Mouse (Mus musculus) lung, postnatal 36 days (tissue): Measurements from ENCODE around the gene Aph1a.
A peak's percentile ranks its signal among the peaks of the same experiment; 100 is the strongest.
"Not testable (repeated sequence)": the region's sequence is repeated elsewhere in the genome, so short reads cannot be mapped to it uniquely, and the experiment has no call there.

Experiments
- DNase-seq: peaks from one replicate; pipeline ENCODE4 v3.0.0; 2022; ENCODE audit warnings: mixed read lengths

The Aph1a gene

DNA sequence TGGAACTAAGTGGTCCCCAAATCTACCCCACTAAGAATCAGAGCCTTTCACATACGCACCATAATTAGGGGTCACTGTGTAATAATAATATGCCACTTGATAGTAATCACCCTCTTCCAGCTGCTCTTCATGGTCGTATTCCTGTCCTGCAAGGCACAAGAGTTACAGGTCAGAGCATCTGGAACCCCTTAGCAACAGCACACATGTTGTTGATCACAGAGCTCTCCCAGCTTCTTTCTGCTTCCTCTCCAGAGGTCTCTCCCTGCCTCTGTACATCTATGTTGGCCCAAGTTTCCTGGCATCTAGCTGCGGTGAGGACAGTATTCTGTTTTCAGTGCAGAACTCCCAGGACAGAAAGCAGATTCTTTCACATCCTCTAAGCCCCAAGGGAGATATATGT is 4.1 kb upstream of the Aph1a start:
- DNase-seq: no peak

DNA sequence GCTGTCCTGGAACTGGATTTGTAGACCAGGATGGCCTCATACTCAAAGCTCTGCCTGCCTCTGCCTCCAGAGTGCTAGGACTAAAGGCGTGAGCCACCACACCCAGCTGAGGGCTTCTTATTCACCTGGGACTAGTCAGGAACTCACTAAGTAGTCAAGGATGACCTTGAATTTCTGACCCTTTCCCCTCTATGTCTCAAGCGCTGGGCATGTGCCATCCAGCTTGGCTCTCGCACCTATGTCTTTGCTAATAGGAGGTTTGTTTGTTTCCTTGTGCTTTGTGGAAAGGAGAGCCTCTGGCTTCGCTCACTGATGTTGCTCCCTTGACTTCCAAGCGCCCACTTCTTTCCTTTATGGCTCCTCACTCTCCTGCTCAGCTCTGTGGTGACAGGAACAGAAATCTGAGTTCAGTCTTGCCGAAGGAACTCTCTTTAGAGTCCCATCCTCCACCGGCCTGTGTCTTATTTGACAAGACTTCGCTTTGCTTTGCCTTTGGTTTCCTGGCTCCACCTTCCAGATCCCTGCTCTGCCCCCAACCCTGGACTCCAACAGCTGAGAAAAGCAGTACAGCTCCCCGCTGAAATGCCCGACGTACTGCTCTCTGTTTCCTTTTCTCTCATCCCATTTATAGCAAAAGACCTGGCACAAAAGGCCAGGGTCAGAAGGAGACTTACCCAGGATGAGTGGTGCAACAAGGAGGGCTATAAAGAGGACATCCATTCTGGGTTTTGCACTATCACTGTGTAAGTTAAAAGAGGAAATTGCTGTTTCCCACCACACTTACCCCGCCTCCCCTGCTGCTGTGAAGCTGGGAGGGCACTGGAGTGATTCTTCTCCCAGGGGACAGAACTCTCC is 2.3 kb upstream of the Aph1a start, which contains the start of gene BC028528:
Gene BC028528 (minus strand): TSS at position 795 of the 855 bp plus-strand sequence.
- peak; percentile 83 for DNase-seq

DNA sequence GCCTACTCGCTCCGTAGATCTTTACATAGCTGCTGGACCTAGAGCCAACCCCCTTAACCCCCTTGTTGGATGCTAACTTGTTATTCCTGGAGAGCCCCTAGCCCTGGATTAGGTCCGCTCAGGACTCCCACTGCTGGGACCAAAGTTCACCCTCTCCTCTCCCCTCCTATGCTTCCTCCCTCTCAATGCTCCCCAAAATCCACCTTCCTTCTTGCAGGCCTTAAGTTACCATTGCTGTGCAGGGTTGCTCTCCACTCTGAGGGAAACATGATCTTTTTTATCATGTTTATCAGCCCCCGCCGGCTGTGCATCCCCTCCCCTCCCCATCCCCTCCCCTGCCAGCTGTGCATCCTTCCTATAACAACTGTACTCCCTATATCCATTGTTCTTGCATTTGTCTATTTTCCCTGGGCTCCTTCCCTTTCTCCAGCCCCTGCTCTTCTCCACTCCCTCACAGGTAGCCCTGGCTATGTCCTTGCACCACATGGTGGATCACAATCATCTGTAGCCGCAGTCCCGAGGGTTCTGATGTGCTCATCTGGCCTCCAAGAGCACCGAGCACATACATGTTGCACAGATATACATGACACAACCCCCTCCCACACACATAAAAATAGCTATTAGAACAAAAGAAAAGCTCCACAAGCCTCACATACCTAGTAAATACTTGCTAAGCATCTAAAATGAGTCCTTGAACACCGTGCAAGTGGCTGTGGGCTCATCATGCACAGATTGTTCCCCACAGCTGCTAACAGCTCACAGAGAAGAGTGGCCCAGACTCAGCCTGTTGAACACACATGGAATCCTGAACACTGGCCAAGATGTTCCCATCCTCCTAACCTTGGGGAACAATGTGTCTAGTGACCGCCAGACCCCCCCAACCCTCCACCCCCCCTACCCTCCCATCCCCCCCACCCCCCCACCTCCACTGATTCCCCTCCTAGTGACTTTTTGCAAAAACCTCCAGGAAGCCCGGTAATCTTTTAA is 1.4 kb upstream of the Aph1a start:
- peak; percentile 70 for DNase-seq

DNA sequence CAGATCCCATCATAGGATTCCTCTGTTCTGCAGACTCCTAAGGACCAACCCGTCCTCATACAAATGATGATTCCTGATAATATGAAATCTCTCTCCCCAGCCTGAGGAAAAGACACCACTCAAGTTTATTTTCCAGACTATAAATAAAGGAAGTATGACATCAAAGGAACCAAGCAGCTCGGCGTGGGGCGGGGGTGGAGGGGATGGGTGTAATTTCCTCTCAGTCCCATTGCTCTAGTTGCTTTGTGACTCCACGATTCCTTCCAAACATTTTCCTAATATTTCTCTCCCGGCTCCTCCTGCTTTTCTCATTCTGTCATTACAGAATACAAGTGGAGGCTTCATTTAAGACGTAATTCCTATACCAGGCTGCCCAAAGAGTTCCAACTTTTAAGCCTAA is 643 bp upstream of the Aph1a start:
- DNase-seq: peak; percentile 77

DNA sequence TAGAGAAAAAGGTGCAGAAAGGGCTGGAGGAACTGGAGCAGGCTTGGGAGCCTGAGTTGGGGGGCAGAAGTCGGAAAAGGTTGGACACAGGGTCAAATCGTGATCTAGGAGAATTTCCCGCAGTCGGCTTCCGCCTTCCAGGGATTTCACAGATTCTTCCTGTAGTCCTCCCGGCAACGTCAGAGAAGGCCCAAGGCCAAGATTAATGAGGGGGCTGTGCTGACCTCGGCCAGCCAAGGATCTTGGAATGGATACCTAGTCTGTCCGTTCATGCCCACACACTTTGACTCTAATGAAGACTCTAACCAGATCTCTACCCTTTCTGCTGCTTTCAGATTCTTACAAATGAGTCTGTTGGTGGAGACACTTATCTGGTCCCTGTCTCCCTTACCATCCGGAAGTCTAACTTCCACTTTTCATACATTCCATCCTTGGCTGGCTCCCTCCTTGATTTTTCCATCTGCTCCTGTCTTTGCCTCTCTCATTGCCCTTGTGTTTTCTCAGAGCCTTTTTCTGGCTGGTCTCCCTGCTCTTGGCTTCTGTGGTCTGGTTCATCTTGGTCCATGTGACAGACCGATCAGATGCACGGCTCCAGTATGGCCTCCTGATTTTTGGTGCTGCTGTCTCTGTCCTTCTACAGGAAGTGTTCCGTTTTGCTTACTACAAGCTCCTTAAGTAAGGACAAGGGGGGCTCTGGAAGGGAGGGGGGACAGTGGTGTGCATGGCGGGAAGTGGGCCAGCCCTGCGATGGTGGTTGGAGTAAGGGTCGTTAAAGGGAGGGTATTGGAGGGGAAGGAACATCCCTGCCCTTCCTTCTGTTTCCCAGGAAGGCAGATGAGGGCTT is 770 bp downstream of the Aph1a start:
- DNase-seq: peak; percentile 87

DNA sequence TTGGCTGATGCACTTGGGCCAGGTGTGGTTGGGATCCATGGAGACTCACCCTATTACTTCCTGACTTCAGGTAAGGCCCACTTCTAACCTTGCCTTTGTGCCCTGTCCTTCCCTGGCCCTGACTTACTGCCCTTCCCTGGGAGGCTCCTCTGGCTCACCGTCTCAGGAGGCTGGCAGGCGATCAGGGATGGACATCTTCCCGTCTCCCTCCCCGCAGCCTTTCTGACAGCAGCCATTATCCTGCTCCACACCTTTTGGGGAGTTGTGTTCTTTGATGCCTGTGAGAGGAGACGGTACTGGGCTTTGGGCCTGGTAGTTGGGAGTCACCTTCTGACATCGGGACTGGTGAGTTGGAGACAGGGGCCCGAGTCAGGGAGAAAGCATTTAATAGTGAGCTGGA is 1.7 kb downstream of the Aph1a start:
- not testable (repeated sequence) for DNase-seq

DNA sequence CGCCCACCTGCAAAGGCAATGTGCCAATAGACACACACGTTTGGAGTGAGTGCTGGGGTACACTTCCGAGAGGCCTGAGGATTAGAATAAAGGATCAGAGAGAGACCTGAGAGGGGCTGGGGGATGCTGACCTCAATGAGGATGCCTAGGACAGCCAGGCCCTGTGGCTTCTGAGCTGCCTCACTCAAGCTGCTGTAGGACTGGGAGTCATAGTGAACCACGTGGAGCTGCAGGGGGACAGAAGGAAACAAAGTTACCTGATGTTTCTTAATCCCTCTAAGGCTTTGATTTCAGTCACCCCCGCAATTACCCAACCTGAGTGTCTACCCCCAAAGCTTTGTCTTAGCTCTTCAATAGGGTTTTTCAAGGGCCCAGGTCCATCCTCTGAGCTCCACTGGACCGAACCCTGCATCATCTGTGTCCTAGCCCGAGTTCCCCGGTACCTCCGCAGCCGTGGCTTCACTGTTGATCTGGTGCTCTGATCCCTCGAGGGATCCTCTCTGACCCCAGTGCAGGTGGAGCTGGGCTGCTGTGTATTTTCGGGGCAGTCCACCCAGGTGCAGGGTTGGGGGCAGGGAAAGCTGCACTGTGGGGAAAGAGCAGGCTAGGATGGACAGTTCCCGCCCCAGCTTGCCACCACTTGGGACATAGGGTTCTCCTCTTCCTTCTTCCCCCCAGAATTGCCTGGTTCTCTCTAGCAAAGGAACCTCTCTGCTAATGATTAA is 6.2 kb downstream of the Aph1a start:
- DNase-seq: no peak

DNA sequence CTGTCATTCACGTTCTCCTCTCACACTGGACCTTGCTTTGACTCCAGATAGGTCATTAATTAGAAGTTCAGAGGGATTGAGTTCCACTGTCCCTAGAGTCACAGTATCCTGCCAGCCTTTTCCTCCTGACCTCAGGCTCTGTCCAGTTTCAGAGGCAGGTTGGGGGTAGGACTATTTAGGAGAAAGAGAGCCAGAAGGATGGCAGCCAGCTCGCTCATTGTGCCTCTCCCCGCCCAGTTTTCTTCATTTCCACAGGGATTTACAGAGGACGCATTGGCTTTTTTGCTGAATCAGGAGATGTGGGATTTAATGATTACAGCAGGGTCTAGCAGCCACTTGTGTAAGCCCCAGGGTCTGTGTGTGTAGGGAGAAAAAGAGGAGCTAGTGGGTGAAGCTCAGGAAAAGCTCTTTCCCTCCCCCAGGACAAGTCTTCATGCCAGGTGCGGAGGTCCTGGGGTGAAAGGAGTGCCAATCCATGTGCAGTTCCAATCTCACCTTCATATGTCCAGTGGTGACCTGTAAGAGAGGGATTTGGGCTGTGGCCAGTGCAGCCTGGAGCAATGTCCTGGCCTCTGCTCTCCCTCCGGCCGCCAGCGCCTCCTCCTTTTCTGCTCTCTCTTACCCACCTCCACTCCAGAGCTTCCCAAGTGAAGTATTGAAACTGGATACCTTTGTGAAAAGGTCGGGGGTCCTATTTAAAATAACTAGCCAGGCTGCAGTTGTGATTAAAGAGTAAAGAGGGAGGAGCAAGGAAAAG is 8.0 kb downstream of the Aph1a start:
- no peak for DNase-seq

DNA sequence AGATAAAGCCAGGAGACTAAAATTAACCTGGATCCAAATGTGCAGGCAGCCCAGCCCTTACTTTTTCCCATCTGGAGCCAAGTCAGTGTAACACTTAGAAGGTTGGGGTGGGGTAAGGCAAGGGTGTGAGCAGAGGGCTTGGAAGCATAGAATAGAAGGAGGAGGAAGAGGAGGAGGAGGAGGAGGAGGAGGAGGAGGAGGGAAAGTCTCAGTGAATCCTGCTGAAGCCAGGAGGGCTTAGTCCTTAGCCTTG is 8.5 kb downstream of the Aph1a start:
- DNase-seq: no peak

DNA sequence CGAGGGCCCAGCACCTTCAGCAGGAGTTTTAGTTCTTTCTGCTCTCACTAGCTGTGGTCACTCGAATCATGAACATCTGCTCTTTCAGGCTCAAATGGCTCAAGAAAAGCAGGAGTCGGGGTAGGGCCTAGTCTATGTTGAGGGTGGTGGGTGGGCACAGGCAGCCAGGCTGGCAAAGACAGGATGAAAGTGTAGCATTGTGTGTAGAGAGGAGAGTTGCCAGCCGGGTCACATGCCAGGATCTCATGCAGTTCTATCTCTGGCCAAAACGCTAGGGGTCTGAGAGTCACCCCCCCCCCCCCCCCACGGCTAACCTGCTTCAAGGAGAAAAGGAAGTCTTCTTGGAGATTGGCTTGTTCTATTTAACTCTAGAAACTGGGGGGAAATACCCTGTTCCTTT is 8.9 kb downstream of the Aph1a start:
- no peak for DNase-seq

DNA sequence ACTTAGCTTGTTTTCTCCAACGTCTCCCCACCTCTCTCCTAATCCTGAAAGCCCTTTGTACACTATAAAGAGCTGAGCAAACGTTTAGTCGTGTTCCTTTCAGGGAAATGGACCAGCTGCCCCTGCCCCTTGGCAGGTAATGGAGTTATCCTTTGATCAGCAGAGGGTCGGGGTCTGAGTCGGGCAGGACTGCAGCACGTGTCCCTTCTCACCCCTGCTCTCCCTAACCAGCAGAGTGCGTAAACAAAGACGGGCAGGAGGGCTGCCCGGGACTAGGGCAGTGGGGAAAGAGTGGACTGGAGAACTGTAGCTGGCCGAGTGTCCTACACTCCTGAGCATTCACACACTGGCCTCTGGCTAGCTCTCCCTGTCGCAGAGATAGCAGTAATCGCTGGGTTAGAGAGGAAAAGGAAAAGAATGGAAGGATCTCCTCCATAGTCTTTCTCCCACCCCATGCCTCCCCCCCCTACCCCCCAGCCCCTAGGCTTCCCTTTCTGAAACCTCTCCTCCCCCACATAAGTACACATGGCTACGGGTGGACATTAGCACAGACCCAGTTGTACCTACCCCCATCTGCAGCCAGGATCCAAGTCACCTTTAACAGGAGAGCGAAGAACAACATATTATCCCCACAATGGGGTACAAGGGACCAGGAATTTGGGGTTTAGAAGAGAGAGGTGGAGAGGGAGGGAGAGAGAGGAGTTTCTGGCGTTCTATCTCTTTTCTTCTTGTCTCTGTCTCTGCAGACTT is 10.2 kb downstream of the Aph1a start:
- no peak for DNase-seq

DNA sequence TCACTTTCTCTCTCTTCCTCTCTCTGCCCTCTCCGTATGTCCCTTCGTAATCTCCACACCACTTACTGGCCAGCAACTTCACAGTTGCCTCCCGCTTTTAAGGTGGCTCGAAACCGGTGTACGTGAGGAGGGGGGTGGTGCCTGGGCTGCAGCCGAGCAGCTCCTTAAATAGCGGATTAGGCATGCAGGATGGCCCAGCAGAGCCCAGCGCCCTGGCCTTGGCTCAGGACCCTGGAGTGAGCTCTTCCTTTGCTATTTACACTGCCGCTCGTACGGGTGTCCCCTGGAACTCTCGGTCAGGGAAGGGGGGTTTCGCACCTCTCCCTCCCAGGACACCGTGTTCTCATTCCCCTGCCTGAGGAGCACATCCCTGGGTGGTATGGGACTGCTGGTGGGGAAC is 10.8 kb downstream of the Aph1a start, which contains the start of gene Car14:
Gene Car14 (minus strand): TSS at position 124 of the 400 bp plus-strand sequence.
- DNase-seq: peak; percentile 15

DNA sequence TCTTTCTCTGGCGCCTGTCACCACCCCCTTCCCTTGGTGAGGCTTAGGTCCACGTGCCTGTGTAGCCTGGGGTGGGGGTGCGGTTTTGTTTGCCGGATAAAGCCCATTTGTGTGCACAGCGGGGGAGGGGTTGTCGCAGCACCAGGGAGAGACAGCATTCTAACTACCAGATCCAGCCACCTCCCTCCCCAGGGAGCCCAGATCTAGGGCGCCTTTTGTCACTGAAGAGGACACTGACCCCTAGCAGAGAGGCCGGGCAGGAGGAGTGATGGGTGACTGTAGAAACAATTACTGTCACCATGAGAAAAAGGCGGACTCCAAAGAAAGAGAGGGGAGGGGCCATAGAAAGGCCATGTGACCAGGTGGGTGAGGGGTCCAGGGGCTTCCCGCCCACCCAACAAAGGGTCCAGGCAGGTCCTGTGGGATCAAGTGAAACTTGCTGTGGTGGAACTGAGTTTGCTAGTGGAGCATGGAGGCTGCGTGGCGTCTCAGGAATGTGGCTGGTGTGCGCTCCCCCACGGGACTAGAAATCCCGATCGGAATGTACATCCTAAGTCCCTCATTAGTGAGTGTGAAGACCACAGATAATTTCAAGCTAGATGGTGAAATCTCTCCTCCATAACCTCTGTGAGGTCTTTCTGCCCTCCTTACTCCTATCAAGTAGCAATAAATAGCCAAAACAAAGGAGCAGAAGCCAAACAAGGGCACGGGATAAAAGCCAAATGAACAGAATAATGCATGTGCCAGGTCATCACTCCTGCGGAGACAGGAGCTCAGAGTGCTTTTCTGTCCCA is 11.6 kb downstream of the Aph1a start:
- DNase-seq: peak; percentile 82

DNA sequence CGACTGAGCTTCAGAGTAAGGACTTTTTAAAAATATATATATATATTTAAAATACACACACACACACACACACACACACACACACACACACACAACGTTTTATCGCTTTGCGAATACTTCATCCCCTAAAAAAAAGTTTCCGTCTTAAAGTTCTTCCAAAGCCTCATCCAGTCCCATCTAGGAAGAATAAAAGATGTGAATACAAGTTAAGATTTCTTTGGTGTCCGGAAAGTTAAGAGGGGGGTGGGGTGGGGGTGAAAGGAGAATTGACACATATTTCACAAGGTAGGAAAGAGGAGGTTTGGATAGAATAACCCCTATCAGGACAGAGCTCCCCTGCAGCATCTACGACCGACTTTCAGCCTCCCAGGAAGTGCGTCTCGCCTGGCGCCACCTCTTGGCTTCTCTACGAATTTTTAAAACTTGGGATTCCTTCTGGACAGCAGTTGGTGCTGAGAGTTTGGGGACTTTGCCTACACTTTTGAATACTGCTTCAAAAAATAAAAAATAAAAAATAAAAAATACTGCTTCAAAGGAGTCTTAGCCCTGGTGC is 12.2 kb downstream of the Aph1a start:
- peak; percentile 79 for DNase-seq

DNA sequence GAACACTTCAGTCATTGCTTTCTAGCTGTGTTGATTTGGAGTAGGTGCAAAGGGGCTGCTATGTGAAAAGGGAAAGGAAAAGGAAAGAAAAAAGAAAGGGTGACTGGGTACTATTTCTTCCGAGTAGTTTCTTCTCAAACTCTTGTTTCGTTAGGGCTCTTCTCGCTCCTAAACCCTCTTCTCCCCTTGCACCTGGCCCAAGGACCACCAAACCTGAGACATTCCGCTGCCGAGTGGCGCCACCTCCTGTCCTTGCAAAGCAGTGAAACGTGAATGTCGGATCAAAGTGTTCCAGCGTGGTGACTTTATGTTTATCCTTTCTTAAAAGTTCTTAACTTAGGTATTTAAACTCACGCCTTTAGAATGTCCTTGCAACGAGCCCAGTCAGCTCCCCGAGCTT is 13.1 kb downstream of the Aph1a start:
- peak; percentile 73 for DNase-seq

DNA sequence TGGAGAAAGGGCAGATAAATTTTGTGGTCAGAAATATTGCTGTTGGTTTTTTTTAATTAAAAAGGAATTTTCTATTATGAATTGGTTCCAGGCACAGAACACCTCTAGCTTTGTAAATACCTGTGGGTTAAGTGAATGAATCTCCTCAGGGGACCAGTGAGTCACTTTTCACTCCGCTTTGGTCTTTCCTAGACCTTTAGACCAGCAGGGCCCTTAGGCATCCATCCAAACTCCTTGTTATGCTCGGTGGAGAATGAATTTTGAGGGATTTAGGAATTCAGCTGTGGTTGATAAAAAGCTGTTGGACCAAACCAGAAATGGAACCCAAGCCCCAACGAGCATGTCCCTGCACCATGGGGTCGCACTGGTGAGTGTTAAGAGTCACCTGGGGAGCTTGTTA is 13.8 kb downstream of the Aph1a start:
- DNase-seq: no peak

DNA sequence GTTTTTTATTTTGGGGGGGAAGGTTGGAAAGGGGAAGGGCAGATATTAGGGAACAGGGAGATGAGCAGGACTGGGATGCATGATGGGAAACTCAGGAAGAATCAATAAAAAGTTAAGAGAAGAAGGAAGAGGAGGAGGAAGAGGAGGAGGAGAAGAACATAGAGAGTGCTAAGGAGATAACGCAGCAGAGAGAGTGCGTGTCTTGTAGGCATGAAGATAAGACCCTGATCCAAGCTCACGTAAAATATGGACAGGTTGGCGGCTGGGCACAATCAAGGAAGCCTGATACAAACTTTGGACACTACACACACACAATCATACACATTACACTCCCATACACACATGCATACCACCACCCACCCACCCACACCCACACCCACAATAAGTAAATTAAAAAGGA is 20.9 kb downstream of the Aph1a start:
- no peak for DNase-seq

DNA sequence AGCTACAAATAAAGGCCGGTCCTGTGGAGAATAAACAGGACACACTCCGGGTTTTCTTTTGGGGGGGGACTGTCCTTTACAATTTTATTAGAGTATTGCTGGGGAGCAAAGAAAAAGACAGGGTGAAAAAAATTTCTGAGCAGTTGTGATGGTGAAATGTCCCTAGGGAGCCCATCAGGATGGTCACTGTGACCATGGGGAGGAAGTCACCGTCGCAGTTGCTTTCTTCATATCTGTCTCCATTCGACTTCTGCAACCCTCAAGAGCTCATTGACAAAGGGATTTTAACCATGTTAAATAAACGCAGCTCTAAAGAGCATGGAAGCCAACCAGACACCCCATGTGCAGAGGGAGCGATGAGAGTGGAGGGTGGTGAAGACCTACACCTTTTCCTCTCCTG is 23.0 kb downstream of the Aph1a start:
- DNase-seq: no peak

DNA sequence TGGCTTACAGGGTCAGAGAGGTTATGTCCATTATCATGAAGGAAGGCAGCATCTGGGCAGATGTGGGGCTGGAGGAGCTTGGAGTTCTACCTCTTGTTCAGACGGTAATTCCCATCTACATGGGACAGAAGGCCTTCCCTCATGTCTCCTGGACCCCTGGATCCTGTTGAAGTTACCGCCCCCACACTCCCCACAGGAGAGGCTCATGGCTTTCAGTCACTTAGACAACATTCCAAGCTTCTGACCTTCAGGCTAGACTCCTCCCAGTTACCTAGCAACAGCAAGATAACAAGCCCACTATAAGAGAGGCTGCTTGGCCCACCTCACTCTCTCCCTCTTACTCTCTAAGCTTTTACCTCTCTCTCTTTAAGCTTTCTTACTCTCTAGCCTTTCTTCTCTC is 26.8 kb downstream of the Aph1a start:
- DNase-seq: not testable (repeated sequence)
